Mouse (Mus musculus): Measurements from ENCODE around the gene Alg12. TPM values are rescaled to one million over a fixed set of nuclear protein-coding genes. Genes with fewer than 3 reads are reported as not detected.

Alg12 gene
- polyA plus RNA-seq (2012; rRNA removed; ENCODE audit: low replicate concordance) = 13.9 and 16.8 TPM in 2 replicates

DNA sequence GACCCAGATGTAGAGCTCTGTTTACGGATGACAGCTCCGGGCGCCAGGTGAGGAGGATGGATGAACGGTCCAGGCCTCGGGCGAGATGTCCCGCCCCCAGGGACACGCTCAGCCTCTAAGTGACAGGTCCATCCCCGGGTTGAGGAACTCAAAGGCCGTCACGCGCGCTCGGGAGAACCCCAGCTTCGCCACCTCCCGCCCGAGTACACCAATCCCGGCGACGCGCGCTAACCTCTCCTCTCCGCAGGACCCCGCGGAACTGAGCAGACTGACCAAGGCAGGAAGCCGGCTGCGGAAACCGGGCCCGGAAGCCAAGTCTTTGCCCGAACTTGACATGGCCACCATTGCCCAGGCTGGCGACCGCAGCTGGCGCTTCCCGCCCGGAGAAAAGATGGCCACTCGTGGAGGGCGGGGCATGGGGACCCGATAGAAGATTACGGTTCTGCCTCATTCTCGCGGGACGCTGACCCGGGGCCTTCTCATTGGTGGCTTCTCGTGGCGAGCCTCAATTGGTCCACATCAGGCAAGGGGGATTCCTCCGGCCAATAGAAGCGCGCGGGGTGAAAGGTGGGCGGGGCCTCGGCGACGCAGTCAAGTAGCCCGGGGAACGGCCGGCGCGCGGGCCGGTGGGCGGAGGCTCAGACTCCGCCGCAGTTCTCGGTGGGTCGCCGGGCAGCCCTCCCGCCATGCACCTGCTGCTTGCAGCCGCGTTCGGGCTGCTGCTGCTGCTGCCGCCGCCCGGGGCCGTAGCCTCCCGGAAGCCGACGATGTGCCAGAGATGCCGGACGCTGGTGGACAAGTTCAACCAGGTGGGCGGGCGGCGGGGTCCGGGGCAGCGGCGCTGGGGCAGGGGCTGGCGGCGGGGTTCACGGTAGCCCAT is at the start of gene Alg12, which contains the start of gene Creld2:
Gene Alg12 (minus strand): TSS at position 293 of the 880 bp plus-strand sequence.
Gene Creld2 (plus strand): TSS at position 621 of the 880 bp plus-strand sequence.

GRCm38 (mm10) chr15:88861772-88862622 is 42.9 kb upstream of the Alg12 start, which contains the start of gene Pim3:
Gene Pim3 (plus strand): TSS chr15:88862186.

Other genes with a start within 250 kb of the Alg12 start
- gene Zdhhc25, start 219.0 kb downstream of the Alg12 start, polyA plus RNA-seq (2012; rRNA removed; ENCODE audit: low replicate concordance) = not detected in 2 replicates
- gene Brd1, start 85.1 kb downstream of the Alg12 start, polyA plus RNA-seq (2012; rRNA removed; ENCODE audit: low replicate concordance) = 7.2 and 8.0 TPM in 2 replicates
- 2.3 and 2.7 TPM in 2 replicates for gene Zbed4, start 67.7 kb downstream of the Alg12 start, polyA plus RNA-seq (2012; rRNA removed; ENCODE audit: low replicate concordance)
- 32.7 and 39.9 TPM in 2 replicates for gene Creld2, start 328 bp upstream of the Alg12 start, polyA plus RNA-seq (2012; rRNA removed; ENCODE audit: low replicate concordance)
- 63.5 and 89.3 TPM in 2 replicates for gene Pim3, start 42.9 kb upstream of the Alg12 start, polyA plus RNA-seq (2012; rRNA removed; ENCODE audit: low replicate concordance)
- gene Ttll8, start 135.1 kb upstream of the Alg12 start, polyA plus RNA-seq (2012; rRNA removed; ENCODE audit: low replicate concordance) = not detected in 2 replicates
- 0.04 TPM in 1 of 2 replicates, not detected in the other for gene Mlc1, start 159.7 kb upstream of the Alg12 start, polyA plus RNA-seq (2012; rRNA removed; ENCODE audit: low replicate concordance)
- not detected in 2 replicates for gene Mov10l1, start 163.6 kb upstream of the Alg12 start, polyA plus RNA-seq (2012; rRNA removed; ENCODE audit: low replicate concordance)
- 0.23 and 1.4 TPM in 2 replicates for gene Panx2, start 240.4 kb upstream of the Alg12 start, polyA plus RNA-seq (2012; rRNA removed; ENCODE audit: low replicate concordance)